Mouse (Mus musculus) splenic B cell, adult 2 months (primary cell): Measurements from ENCODE around the gene F8a.
A peak's percentile ranks its signal among the peaks of the same experiment; 100 is the strongest.
"Not testable (repeated sequence)": the region's sequence is repeated elsewhere in the genome, so short reads cannot be mapped to it uniquely, and the experiment has no call there.

Source experiments
- DNase-seq: peaks from one replicate; pipeline ENCODE4 v3.0.0-alpha.2; 2011; ENCODE audit warnings: low read depth, low spot score
- H3K27me3 ChIP-seq: 2 replicates; pipeline ENCODE4 v1.6.1; 2012; ENCODE audit warnings: mild to moderate bottlenecking, low read length, moderate library complexity, mixed read lengths; ENCODE audit not compliant: control insufficient read depth, poor library complexity, insufficient read depth, severe bottlenecking
- H3K36me3 ChIP-seq: 2 replicates; pipeline ENCODE4 v1.6.1; 2012; ENCODE audit warnings: mild to moderate bottlenecking, low read length, moderate library complexity, mixed read lengths; ENCODE audit not compliant: control insufficient read depth, poor library complexity, insufficient read depth, severe bottlenecking

F8a gene

GRCm38 (mm10) chrX:73227914-73228605, at the start of gene F8a:
F8a (plus strand) TSS chrX:73228291.
- DNase-seq = peak; percentile 88
- no peaks in the 10 kb centered on the region for H3K36me3 ChIP-seq
- H3K27me3 ChIP-seq = no peaks in the 10 kb centered on the region

GRCm38 (mm10) chrX:73191934-73192333, 36.2 kb upstream of the F8a start, which contains the start of gene Xlr3b:
Xlr3b (plus strand) TSS chrX:73192207.
- H3K36me3 ChIP-seq, H3K27me3 ChIP-seq: not testable (repeated sequence)
- DNase-seq = peak; percentile 18

GRCm38 (mm10) chrX:73213819-73214564, 14.1 kb upstream of the F8a start, which contains the start of gene Xlr4b:
Xlr4b (plus strand) TSS chrX:73214333.
- H3K27me3 ChIP-seq, H3K36me3 ChIP-seq, DNase-seq: not testable (repeated sequence)

- no peaks in the 10 kb centered on the region for H3K27me3 ChIP-seq
- DNase-seq = no peak
These were observed 2.7 kb upstream of the F8a start for GRCm38 (mm10) chrX:73225365-73225764.

GRCm38 (mm10) chrX:73228606-73229214, 619 bp downstream of the F8a start:
- peak; percentile 64 for DNase-seq

More at GRCm38 (mm10) chrX:73225365-73225764, 2.7 kb upstream of the F8a start:
- no peaks in the 10 kb centered on the region for H3K36me3 ChIP-seq

GRCm38 (mm10) chrX:73229288-73229687, 1.2 kb downstream of the F8a start:
- no peak for DNase-seq
- no peaks in the 10 kb centered on the region for H3K27me3 ChIP-seq
- no peaks in the 10 kb centered on the region for H3K36me3 ChIP-seq

More at GRCm38 (mm10) chrX:73228606-73229214, 619 bp downstream of the F8a start:
- Histone ChIP-seq H3K36me3 (no peaks in the 10 kb centered on the region), H3K27me3 (no peaks in the 10 kb centered on the region)

GRCm38 (mm10) chrX:73242821-73243325, 14.8 kb downstream of the F8a start, which contains the start of gene Xlr4c:
Xlr4c (minus strand) TSS chrX:73243130.
- not testable (repeated sequence) for H3K27me3 ChIP-seq, H3K36me3 ChIP-seq, DNase-seq

- DNase-seq, H3K36me3 ChIP-seq, H3K27me3 ChIP-seq: not testable (repeated sequence)
These were observed 34.3 kb downstream of the F8a start for GRCm38 (mm10) chrX:73262428-73262827.

- not testable (repeated sequence) for H3K27me3 ChIP-seq, DNase-seq, H3K36me3 ChIP-seq
These were observed 37.2 kb downstream of the F8a start, which contains the start of gene Xlr3c for GRCm38 (mm10) chrX:73265270-73265669. Xlr3c (minus strand) TSS chrX:73265390.
